Mouse (Mus musculus) frontal cortex, postnatal 10 days (tissue): ENCODE results near the gene Mrgpra1.
"Not testable (repeated sequence)": the region's sequence is repeated elsewhere in the genome, so short reads cannot be mapped to it uniquely, and the experiment has no call there.

Experiments used
- DNase-seq, 2 experiments: peaks; one replicate each; pipeline ENCODE4 v3.0.0; 2022; ENCODE audit warnings: low spot score in 2 of 2, mixed read lengths in 1 of 2

The Mrgpra1 gene

DNA sequence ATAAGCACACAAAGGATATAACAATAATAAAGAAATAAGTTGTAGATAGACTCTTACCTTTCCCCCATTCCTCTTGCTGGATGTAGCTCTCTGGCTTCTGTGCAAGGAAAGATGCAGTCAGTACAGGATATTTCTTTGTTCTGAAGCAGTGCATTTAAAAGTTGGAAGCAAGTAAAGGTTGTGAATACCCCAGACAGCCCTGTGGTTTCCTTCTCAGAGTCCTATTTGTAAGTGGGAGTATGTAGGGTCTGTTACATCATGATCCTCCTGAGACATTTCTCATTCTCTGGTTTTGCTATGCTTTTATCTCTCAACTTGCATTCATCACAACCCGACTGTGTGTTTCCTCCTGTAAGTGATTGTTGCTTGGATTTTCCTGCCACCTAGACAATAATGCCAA is at the start of gene Mrgpra1:
TSS of gene Mrgpra1 (minus strand) at position 101 of the 400 bp plus-strand sequence.
- no peak for DNase-seq

DNA sequence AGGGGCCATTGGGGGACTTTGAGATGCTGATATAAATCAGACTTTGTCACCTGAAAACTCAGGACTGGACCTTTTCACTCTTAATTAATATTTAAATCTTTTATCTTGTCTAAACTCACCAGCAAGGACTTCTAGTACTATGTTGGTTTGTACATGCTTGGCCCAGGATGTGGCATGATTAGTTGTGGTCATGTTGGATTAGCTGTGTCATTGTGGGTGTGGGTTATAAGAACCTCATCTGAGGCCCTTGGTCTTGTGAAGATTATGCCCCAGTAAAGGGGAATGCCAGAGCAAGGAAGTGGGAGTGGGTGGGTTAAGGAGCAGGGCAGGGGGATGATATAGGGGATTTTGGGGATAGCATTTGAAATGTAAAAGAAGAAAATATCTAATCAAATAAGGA is 47.1 kb upstream of the Mrgpra1 start:
- no peak for DNase-seq

DNA sequence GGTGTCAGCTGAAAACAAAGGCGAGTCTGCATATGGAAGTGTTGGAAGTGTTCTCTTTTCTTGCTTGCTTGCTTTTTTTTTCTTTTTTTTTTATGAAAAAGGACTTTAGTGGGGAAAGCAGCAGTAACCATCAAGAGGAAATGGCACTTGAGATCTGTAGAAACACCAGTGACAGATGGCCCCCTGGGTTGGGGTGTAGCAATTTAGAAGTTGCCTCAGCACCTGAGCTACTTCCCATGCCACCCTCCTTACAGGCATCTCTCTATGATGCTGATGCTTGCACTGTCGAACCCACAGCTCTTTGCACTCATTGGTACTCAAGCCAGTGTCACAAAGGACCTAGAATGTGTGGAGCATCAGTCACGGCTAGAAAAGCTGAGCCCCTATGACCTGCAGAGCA is 5.6 kb downstream of the Mrgpra1 start:
- no peak for DNase-seq

DNA sequence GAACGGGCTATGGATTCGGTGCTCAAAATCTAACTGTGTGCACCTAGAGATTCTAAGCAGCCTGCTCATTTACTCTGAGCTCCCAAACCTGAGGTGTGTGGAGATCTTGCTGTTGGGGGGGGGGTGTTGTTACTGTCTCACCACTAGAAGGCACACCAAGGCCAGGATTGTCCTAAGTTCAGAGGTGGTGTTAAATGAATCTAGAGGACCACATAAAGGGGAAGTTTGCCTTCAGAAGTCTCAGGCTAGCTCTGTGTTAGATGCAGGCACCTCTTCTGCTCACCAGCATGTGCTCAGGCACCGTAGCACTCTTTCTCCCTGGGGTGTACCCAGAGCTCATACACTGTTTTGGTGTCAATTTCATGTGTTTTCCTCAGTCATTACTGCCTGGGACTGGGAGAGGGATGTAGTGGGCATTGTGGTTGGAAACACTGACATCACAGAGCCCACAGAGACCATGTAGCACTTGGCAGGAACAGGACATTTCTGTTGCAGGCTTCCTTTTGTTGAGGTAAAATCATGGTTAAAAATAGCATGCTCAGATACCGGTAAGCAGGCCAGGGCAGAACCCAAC is 8.0 kb downstream of the Mrgpra1 start:
- DNase-seq, result no peak

DNA sequence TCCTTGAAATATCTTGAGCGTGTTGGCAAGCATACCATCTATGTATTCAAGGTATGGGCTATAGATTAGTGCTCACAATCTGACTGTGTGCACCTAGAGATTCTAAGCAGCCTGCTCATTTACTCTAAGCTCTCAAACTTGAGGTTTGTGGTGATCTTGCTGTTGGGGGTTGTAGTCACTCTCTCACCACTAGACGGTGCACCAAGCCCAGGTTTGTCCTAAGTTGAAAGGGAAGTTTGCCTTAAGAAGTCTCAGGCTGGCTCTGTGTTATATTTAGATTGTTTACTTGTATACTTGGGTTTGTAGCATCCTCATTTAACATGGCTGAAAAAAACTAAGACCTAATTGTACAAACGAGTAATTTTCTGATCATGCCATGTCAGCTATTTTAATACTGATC is 12.2 kb downstream of the Mrgpra1 start:
- not testable (repeated sequence) for DNase-seq

DNA sequence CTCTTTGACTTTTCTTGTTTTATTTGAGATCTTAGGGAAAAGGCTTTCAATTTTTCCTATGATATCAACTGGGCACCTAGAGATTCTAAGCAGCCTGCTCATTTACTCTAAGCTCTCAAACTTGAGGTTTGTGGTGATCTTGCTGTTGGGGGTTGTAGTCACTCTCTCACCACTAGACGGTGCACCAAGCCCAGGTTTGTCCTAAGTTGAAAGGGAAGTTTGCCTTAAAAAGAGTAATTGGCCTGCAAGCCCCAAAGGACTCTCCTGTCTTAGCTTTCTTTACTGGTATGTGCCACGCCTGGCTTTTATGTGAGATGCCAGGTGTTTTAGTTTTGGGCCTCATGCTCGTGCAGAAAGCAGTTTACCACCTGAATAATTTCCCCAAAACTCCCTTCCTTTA is 12.7 kb downstream of the Mrgpra1 start:
- DNase-seq, result not testable (repeated sequence)

DNA sequence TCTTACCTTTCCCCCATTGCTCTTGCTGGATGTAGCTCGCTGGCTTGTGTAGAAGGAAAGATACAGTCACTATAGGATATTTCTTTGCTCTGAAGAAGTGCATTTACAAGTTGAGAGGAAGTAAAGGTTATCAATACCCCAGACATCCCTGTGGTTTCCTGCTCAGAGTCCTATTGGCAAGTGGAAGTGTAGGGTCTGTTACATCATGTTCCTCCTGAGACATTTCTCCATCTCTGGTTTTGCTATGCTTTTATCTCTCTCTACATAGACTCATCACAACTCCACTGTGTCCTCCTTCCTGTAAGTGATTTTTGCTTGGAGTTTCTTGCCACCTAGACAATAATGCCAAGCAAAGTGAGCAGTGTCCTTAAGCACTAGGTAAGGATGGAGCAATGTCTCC is 35.7 kb downstream of the Mrgpra1 start:
- no peak for DNase-seq

DNA sequence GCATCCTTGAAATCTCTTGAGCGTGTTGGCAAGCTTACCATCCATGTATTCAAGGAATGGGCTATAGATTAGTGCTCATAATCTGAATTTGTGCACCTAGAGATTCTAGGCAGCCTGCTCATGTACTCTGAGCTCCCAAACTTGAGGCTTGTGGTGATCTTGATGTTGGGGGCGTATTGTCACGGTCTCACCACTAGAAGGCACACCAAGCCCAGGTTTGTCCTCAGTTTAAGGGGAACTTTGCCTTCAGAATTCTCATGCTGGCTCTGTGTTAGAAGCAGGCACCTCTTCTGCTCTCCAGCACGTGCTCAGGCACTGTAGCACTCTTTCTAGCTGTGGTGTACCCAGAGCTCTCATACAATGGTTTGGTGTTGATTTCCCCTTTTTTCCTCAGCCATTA is 41.8 kb downstream of the Mrgpra1 start:
- DNase-seq, result no peak

DNA sequence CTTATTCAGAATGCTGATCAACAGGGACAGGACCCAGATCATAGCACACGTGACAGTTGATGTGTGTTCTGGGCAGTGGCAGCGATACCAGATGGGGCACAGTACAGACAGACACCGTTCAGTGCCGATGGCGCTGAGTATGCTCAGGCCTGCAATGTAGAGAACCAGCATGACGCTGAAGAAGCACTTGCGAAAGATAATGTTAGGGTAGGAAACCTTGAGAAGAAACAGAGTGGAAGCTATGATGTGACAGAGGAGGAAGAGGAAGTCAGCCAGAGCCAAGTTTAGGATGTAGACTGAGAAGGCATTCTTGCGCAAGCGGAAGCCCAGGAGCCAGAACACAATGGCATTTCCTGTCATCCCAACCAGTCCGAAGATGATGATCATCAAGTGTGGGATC is 44.2 kb downstream of the Mrgpra1 start:
- DNase-seq, result no peak

DNA sequence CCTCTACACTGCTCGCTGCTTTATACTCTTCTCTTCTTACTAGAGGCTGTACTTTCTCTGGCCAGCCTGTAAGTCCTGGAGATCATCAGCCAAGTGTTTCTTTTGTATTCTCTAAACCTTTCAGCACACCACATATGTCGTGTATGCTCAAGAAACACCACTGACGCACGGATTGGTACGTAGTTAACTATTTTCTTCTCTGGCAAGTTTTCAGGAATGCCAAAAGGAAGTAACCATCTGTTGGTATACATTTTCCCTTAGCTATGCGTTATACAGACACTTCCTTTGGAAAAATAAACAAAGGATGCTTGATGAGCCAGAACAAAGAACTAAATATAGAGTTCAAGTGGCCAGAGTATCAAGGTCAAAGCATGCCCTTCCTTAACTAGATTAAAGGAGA is 49.4 kb downstream of the Mrgpra1 start:
- DNase-seq, result not testable (repeated sequence)

DNA sequence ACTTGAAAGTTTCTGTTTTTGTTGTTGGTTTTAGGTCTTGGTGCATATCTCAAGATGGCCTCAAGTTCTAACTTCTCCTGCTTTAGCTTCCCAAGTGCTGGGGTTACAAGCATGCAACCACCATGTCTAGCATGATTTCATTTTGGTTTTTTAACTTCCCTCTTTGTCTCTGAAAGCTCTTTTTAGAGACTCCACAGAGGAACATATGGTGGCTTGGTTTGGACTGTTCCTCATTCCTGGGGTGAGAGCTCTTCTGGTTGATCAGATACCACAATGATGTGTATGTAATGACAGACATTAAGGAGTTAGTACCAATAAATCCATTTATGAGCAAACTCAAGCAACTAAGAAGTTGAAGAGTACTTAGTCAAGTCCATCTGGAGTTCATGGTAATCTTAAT is 54.4 kb downstream of the Mrgpra1 start:
- DNase-seq, result not testable (repeated sequence)
